Mouse (Mus musculus): ENCODE results near the gene Stau1. TPM values are rescaled to one million over a fixed set of nuclear protein-coding genes. Genes with fewer than 3 reads are reported as not detected.

Gene Stau1
- polyA plus RNA-seq, 1 experiment from 2014 or later, result 91.9 TPM

GRCm38 (mm10) chr2:166936166-166936565 lies 59.9 kb downstream of the Stau1 start:
- Histone ChIP-seq H3K36me3 (peaks cover 98% of the 10 kb centered on the region), H3K9me3 (no peaks in the 10 kb centered on the region), H3K27ac (no peak overlapping the region), H3K4me1 (replicated peaks) (no peaks in the 10 kb centered on the region), H3K27me3 (ENCODE audit: insufficient read depth, poor library complexity, severe bottlenecking) (no peaks in the 10 kb centered on the region), H3K4me3 (no peak overlapping the region)
- 95% methylated on average over 2 of the region's 2 CpGs for WGBS
- DNase-seq (ENCODE audit: low spot score), result no peak

DNA sequence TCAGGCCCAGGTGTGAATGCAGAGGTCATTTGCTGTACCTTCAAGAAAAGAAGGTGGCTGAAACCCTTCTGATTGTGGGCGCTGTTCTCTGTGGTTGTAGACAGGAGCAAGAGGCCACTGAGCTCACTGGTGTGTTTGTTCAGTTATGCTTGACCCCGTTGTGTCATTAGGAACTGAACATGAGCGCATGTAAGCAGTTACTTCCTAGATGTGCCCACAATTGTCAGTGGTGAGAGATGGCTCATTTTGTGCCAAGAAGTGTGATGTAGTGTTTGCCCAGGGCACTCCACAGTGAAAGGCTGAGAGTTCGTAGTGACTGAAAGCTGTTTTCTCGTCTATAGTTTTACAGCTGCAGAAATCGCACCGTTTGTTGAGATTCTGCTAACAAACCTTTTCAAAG lies 60.5 kb downstream of the Stau1 start:
- Histone ChIP-seq H3K36me3 (peaks cover 98% of the 10 kb centered on the region), H3K9me3 (no peaks in the 10 kb centered on the region), H3K4me3 (no peak overlapping the region), H3K27me3 (ENCODE audit: insufficient read depth, poor library complexity, severe bottlenecking) (no peaks in the 10 kb centered on the region), H3K4me1 (replicated peaks) (no peaks in the 10 kb centered on the region), H3K27ac (no peak overlapping the region)
- WGBS, result 93% methylated on average over 7 of the region's 7 CpGs
- no peak for DNase-seq (ENCODE audit: low spot score)

DNA sequence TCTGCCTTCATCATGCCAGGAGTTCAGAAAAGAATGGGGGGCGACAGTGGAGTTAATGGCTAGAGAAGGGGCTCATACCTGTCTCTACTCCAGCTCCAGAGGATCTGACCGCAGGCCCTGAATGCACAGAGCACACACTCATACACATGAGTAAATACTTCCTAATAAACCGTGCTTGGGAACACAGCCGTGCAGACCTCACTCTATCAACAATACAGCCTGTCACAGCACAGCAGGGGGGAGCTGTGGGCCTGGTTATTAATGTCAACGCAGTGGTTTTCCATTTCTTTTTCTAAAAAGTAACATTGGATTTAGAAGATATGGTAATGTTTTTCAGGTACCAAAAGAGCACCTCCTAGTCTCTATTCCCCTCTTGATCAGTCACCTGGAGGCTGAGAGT lies 61.7 kb downstream of the Stau1 start:
- whole genome bisulfite sequencing, result 79% methylated on average over 5 of the region's 5 CpGs
- no peaks in the 10 kb centered on the region for H3K4me1 ChIP-seq (replicated peaks)
- no peak overlapping the region for H3K27ac ChIP-seq
- H3K27me3 ChIP-seq (ENCODE audit: insufficient read depth, poor library complexity, severe bottlenecking), result no peaks in the 10 kb centered on the region
- DNase-seq (ENCODE audit: low spot score), result no peak
- H3K36me3 ChIP-seq, result peaks cover 98% of the 10 kb centered on the region
- no peak overlapping the region for H3K4me3 ChIP-seq
- no peaks in the 10 kb centered on the region for H3K9me3 ChIP-seq

DNA sequence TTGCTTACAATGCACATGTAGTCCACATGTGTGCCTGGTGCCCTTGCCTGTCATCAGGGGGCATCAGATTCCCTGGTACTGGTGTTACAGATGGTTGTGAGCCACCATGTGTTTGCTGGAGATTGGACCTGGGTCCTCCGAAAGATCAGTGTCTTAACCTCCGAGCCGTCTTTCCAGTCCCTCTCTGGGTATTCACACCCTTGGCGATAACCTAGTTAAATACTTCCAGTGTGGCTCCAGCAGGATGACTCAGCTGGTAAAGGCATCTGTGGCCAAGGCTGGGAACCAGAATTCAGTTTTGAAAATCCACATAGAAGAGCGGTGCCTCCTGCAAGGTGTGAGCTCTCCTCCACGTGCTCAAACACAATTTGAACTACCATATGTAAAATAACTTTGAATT lies 62.2 kb downstream of the Stau1 start:
- H3K4me1 ChIP-seq (replicated peaks), result no peaks in the 10 kb centered on the region
- DNase-seq (ENCODE audit: low spot score), result no peak
- WGBS, result 92% methylated on average over 6 of the region's 6 CpGs
- no peaks in the 10 kb centered on the region for H3K9me3 ChIP-seq
- H3K27ac ChIP-seq, result no peak overlapping the region
- no peaks in the 10 kb centered on the region for H3K27me3 ChIP-seq (ENCODE audit: insufficient read depth, poor library complexity, severe bottlenecking)
- no peak overlapping the region for H3K4me3 ChIP-seq
- H3K36me3 ChIP-seq, result peaks cover 98% of the 10 kb centered on the region

DNA sequence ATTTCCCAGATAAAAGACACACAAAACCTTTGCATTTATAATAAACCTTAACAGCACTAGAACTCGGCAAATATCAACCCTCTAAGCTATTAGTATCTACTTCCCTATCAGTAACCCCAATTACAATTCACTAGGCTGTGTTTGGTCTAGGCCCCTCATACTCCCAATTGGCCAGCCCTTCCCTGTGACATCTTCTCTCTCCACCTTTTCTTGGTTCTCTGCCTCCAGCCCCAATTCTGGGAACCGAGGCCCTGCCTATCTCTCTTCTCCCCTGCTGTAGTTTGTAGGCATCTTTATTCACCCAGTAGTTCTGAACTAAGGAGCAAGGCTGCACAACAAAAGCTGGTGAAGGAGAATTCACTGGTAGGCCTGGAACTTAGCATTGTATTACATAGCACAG lies 72.1 kb downstream of the Stau1 start:
- Histone ChIP-seq H3K4me3 (no peak overlapping the region), H3K27ac (no peak overlapping the region), H3K9me3 (no peaks in the 10 kb centered on the region), H3K27me3 (ENCODE audit: insufficient read depth, poor library complexity, severe bottlenecking) (no peaks in the 10 kb centered on the region), H3K4me1 (replicated peaks) (no peaks in the 10 kb centered on the region), H3K36me3 (peaks cover 100% of the 10 kb centered on the region)
- 89% methylated on average over 2 of the region's 2 CpGs for WGBS
- no peak for DNase-seq (ENCODE audit: low spot score)

DNA sequence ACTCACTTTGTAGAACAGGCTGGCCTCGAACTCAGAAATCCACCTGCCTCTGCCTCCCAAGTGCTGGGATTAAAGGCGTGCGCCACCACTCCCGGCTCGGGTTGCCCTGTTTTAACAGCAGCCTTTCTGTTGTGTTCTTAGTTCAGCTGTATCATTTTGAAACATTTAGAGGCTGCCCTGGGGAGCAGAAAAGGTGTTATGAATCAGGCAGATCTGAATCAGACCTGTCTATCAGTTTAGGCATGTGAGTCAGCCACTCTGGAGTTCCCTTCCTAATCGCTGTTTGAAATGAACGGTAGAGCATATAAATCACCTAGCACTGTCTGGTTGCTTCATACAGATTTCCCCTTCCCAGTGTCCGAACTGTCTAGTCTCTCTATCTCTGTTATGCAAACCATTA lies 85.6 kb downstream of the Stau1 start:
- Histone ChIP-seq H3K4me1 (replicated peaks) (peaks cover 12% of the 10 kb centered on the region), H3K9me3 (no peaks in the 10 kb centered on the region), H3K27ac (no peak overlapping the region), H3K27me3 (ENCODE audit: insufficient read depth, poor library complexity, severe bottlenecking) (no peaks in the 10 kb centered on the region), H3K4me3 (no peak overlapping the region), H3K36me3 (peaks cover 37% of the 10 kb centered on the region)
- no peak for DNase-seq (ENCODE audit: low spot score)
- WGBS, result 94% methylated on average over 8 of the region's 8 CpGs

DNA sequence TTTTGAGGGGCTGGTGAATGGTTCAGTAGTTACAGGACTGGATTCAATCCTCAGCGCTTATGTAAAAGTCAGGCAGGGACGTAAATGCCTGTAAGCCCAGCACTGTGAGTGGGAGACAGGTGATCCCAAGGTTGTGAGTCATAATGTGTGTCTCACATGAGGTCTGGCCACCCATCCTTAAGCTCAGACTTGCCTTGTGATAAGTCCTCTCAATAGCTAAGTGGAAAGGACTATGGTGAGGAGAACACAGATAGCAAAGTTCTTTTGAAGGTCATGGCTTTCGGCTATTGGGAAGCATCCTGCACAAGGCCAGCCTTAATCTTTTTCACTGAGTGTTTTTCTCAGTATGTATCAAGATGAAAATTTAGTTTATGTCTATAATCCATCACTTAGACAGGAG lies 86.4 kb downstream of the Stau1 start:
- DNase-seq (ENCODE audit: low spot score), result no peak
- no peak overlapping the region for H3K4me3 ChIP-seq
- WGBS, result over 99% methylated on average over 3 of the region's 3 CpGs
- no peaks in the 10 kb centered on the region for H3K9me3 ChIP-seq
- H3K4me1 ChIP-seq (replicated peaks), result peaks cover 16% of the 10 kb centered on the region
- H3K27me3 ChIP-seq (ENCODE audit: insufficient read depth, poor library complexity, severe bottlenecking), result no peaks in the 10 kb centered on the region
- H3K36me3 ChIP-seq, result peaks cover 29% of the 10 kb centered on the region
- no peak overlapping the region for H3K27ac ChIP-seq

- Histone ChIP-seq H3K36me3 (peaks cover 27% of the 10 kb centered on the region), H3K9me3 (no peaks in the 10 kb centered on the region), H3K27ac (peak overlapping the region; percentile 97), H3K27me3 (ENCODE audit: insufficient read depth, poor library complexity, severe bottlenecking) (no peaks in the 10 kb centered on the region), H3K4me1 (replicated peaks) (peaks cover 16% of the 10 kb centered on the region), H3K4me3 (peak overlapping the region; percentile 82)
- DNase-seq (ENCODE audit: low spot score), result peak; percentile 17
- WGBS, result 2% methylated on average over 28 of the region's 28 CpGs
These were observed 89.4 kb downstream of the Stau1 start for GRCm38 (mm10) chr2:166906523-166907182.

DNA sequence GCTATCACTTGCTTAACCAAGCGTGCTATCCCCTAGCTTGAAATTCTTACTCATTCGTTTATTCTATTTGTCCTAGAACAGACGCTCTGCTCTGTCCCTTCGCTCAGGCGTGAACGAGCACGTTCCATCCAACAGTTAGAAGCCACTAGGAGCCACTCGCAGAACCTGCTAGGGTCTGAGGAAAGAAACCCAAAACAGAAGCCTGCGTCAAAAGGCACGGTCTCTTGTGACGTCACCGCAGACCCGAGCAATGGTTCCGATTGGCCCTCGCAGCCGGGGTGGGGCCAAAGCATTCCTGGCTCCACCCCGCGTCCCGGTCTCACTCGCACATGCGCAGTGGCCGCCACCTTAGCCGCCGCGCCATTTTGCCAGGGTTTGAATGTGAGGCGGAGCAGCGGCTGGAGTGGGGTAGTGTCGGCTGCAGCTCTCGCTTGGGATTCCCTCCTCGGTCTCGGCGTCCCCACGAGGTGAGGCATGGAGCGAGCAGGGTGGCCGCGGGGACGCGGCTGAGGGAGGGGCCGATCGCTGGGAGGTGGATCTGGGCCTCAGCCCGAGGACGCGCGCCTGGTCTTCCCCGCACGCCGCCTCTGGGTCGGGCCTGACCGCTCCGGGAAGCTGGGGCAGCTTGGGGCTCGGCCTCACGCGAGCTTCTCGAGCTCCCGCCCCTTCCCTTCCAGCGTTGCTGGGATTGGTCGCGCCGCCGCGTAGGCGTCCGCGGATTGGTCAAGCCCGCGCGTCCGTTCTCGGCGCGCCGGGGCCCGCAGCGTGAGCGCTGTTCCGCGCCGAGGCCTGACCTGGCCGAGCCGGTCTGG lies 90.2 kb downstream of the Stau1 start, which contains the start of gene Cse1l:
Gene Cse1l, plus strand, starts transcription at position 330 of the 812 bp plus-strand sequence.
- Histone ChIP-seq H3K4me1 (replicated peaks) (peaks cover 16% of the 10 kb centered on the region), H3K36me3 (peaks cover 23% of the 10 kb centered on the region), H3K4me3 (peak within 1 kb of the TSS; percentile 82), H3K27me3 (ENCODE audit: insufficient read depth, poor library complexity, severe bottlenecking) (no peaks in the 10 kb centered on the region), H3K9me3 (no peaks in the 10 kb centered on the region), H3K27ac (peak within 1 kb of the TSS; percentile 97)
- WGBS, result under 1% methylated on average over 80 of the region's 80 CpGs
- DNase-seq (ENCODE audit: low spot score), result peak; percentile 99

DNA sequence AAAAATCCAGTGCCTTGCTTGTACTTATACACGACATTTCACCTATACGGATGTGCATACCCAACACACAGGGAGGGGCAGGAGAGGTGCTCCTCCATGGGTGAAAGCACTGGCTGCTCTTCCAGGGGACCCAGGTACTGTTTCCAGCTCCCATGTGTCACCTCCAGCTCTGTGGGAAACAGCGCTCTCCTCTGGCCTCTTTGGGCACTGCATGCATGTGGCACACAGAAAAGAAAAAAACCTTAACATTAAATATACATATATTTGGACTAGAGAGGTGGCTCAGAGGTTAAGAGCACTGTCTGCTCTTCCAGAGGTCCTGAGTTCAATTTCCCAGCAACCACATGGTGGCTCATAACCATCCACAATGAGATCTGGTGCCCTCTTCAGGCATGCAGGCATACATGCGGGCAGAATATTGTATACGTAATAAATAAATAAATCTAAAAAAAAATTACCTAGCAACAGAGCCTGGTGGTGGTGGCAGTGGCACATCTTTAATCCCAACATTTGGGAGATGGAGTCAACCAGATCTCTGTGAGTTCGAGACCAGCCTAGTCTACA lies 92.3 kb downstream of the Stau1 start:
- Histone ChIP-seq H3K4me3 (no peak overlapping the region), H3K9me3 (no peaks in the 10 kb centered on the region), H3K36me3 (peaks cover 7% of the 10 kb centered on the region), H3K27ac (no peak overlapping the region), H3K4me1 (replicated peaks) (peaks cover 16% of the 10 kb centered on the region), H3K27me3 (ENCODE audit: insufficient read depth, poor library complexity, severe bottlenecking) (no peaks in the 10 kb centered on the region)
- 92% methylated on average over 6 of the region's 6 CpGs for WGBS
- DNase-seq (ENCODE audit: low spot score), result no peak

DNA sequence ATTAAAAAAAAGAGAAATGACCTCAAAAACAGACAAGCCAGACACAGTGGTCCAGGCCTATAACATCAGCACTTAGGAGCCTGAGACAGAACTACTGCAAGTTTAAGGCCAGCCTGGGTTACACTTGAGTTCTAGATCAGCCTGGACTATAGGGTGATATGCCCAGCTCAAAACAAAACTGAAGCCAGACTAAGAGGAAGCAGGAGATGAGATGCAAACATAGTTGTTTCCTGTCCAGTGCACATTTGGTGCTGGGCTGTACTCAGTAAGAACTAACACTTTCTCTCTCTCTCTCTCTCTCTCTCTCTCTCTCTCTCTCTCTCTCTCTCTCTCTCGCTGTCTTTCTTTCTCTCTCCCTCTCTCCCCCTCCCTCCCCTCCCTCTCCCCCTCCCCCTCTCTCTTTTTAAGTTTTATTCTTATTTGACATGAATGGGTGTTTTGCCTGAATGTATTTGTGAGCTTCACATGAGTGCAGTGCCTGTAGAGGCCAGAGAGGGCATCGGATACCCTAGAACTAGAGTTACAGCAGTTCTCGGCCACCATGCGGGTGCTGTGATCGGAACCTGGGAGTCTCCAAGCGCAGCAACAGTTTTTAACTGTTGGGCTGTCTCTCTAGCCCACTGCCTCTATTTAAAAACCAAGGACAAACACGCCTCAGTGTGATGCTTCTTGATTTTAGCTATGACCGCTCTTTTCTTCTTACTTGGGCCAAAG lies 95.2 kb downstream of the Stau1 start:
- WGBS, result 83% methylated on average over 8 of the region's 8 CpGs
- no peak overlapping the region for H3K27ac ChIP-seq
- no peak for DNase-seq (ENCODE audit: low spot score)
- no peaks in the 10 kb centered on the region for H3K9me3 ChIP-seq
- H3K4me3 ChIP-seq, result no peak overlapping the region
- peaks cover 6% of the 10 kb centered on the region; the same call in 1 of the 2 replicates for H3K4me1 ChIP-seq (replicated peaks)
- H3K27me3 ChIP-seq (ENCODE audit: insufficient read depth, poor library complexity, severe bottlenecking), result no peaks in the 10 kb centered on the region
- no peaks in the 10 kb centered on the region for H3K36me3 ChIP-seq

- Histone ChIP-seq H3K9me3 (no peaks in the 10 kb centered on the region), H3K27me3 (ENCODE audit: insufficient read depth, poor library complexity, severe bottlenecking) (no peaks in the 10 kb centered on the region), H3K36me3 (peaks cover 3% of the 10 kb centered on the region), H3K4me3 (no peak overlapping the region), H3K27ac (no peak overlapping the region), H3K4me1 (replicated peaks) (no peaks in the 10 kb centered on the region)
- WGBS, result 66% methylated on average over 3 of the region's 3 CpGs
- no peak for DNase-seq (ENCODE audit: low spot score)
These were observed 96.4 kb downstream of the Stau1 start for GRCm38 (mm10) chr2:166899746-166900145.
